Mouse (Mus musculus) embryo, embryonic 10.5 days (tissue): Measurements from ENCODE around the gene Rnf217.
A peak's percentile ranks its signal among the peaks of the same experiment; 100 is the strongest.

Source experiments
- DNase-seq: peaks from one replicate; pipeline ENCODE4 v3.0.0-alpha.2; 2015; ENCODE audit warnings: low spot score

The Rnf217 gene

DNA sequence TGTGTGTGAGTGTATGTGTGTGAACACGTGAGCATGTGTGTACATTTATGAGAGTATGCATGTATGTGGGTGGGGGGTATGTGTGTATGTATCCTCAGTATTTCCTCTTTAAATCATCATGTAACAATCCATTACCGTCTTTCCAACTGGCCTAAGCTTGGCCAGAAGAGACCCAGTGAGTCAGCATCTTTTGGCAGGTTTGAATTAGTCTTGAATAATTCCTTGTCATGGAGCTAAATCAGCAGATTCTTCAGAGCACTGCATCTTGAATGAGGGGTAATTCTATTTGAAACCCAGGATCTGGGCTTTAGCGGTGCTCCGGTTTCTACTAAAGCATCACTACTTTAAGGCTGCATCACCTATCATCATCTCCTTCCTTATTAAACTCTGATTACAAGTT, 55.7 kb downstream of the Rnf217 start:
- no peak for DNase-seq

DNA sequence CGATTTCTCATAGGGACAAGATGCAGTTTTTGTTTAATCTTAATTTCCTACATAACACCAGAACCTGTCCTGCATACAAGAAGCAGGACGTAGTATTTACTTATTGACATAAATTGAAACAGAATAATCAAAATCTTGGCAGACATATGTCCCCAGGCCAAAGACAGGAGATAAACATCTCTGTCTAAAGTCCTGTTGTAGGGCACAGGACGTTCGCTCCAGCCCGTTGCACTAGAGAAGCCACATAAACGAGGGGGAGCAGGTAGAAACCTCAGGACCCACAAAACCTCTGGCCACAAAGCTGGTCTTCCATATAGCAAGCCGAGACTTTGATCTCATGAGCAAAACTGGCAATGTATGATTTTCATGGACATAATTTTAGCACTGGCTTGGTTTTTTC, 57.1 kb downstream of the Rnf217 start:
- no peak for DNase-seq

DNA sequence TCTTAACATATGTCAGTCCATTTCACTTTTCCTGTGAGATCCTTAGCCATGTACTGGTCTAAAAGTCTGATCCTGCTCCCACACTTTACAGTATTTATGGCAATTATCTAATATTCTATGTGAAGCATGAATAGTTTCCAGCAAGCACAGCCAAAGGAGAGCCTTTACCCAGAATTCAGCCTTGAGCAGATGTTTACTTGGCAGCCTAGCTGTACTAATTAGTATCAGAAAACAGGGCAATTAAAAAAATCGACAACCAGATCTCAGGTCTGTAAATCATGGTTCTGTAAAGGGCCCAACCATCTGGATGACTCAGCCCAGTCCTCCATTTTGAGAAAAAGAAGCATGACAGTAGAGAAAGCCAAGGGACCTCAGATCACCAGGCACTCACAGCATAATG, 57.6 kb downstream of the Rnf217 start:
- DNase-seq = no peak

DNA sequence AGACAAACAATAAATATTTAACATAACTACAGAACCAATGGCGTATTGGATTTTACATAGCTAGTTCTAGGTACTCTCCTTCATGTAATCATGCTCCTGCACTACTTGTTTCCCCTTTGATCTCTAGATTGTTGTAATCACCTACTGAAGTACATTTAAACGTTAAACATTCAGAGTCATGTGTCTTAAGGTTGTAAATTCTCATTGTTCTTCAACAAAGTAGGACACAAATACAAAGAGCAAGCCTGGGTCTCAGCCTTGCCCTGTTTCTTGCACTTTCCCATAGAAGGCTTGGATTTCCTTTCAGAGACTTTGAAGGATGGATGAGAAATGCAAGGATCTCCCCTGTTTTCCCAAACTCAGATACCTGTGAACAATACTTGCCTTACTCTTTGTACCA, 61.8 kb downstream of the Rnf217 start:
- no peak for DNase-seq

DNA sequence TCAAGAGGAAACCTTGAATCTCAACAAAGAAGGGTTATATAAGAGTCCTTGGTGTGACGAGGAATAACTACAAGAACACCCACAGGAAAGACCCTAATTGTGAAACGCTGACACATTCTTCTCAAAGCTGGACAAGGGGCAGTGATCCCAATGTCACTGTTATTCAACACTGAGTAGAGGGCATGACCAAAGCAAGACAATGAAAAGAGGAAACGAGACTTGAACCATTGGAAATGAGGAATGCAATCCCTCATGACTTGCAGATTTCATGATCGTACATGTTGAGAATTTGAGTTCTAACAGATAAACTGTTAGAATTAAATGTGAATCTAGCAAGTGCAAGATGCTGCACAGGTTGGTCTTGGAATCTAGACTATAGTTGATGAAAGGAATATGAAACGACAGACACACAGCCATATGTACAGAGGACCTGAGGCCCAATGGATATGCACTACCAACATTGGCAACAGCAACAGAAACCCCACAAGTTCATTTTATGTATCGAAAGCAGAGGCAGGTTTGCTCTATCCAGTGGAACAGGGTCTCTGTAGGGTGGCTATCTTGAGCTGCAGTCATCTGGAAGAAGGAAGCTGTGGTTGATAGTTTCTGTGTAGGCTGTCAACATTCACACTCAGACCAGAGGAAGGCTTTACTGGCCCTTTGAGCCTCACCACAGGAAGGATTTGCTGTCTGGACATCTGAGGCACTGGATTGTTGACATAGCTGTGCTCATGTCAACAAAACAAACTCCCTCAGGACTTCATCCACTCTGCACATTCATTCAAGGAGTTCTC, 64.6 kb downstream of the Rnf217 start:
- peak; percentile 19 for DNase-seq

DNA sequence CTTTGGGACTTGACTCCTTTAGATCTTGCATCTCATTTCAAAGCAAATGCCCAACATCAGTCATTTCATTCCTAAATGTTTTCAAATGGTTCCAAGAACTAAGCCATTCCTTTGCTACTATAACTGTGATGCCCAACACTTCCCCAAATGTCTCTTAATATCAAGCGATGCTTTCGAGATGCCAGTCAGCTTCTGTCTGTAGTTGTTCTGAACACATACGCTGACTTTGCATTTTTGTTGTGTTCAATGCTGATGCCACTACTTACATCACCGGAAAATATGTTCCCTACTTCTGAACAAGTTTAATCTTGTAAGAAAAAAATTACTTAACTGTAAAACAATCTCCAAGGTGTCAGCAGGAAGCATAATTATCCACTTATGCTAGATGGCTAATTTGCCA, 68.5 kb downstream of the Rnf217 start:
- DNase-seq = no peak

DNA sequence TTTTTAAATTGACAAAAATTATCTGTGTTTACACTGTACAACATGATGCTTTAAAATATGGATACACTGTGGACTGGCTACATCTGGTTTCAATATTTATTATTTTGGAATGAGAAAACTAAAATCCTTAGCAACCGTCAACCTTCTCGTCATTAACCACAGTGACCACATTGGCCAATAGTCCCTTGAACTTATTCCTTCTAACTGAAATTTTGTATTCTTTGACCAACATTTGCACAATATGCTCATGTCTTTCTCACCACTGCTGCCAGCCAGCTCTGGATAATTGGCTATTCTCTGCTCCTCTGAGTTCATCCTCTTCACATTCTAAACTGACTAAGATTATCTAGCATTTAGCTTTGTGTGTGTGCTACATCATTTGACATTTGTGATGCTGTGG, 69.6 kb downstream of the Rnf217 start:
- no peak for DNase-seq

DNA sequence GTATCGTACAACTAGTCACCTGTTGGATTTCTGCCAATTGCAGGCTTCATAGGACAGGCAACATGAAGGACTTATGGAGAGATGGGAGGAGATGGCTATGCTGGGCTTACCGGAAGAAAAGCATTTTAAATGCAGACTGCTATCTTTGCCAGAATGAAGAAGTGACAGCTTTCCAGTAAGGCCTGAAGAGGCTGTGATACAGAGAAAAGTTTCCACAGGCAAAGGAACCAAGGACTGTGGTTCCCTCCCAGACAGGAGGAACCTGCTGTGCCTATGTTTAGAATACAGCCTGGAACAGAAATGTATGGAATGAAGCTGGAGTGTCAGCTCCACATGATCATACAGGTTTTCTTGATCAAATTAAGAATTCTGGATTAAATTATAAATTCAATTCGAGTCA, 70.3 kb downstream of the Rnf217 start:
- no peak for DNase-seq

DNA sequence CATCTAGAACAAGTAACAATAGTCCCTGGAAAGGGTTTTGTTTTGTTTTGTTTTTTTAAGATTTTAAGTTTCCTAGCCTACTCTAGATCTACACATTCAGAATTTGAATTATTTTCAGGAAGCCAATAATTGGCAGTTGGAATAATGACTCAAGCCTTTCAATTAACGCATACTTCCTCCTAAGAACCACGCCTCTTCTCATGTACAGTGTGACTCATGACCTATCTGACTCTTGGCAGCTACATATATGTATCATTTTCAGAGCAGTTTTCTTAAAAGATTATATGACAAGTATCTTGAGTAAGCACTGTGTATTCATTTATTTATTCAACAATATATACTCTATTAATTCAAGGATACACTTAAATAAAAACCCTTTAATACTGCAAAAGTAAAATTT, 70.7 kb downstream of the Rnf217 start:
- DNase-seq = no peak

DNA sequence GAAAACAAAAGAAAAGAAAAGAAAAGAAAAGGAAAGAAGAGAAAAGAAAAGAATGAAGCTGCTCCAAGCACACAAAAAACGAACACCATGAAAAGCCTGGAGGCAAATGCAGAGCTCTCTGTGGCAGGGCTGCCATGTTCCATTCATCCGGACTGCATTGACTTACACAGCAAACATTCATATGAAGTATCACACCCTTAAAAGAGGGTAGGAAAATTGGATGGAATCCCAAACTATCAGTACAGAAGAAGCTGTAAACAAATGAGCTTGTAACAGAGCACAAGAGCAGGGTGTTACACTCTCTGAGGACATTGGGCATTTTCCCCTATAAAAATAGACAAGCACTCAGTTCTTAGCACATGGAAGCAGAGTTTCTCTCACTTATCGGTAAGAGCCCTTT, 71.8 kb downstream of the Rnf217 start:
- no peak for DNase-seq

DNA sequence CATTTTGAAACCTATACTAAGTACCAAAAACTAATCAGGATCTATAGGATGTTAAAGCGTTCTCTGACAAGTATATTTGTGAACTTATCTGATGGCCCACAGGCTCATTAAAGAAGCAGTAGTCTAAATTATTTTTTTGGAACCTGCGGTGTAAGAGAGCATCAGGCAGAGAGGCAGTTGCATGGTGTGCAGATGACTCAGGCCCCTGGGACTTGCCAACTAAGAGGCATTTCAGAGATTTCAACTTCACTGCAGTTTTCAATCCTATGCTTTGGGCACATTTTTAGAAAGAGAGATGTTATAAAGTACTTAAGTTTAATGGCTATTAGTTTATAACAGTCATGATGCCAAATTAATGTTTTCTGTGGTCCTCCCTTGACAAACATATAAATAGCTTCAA, 73.9 kb downstream of the Rnf217 start:
- DNase-seq = no peak

DNA sequence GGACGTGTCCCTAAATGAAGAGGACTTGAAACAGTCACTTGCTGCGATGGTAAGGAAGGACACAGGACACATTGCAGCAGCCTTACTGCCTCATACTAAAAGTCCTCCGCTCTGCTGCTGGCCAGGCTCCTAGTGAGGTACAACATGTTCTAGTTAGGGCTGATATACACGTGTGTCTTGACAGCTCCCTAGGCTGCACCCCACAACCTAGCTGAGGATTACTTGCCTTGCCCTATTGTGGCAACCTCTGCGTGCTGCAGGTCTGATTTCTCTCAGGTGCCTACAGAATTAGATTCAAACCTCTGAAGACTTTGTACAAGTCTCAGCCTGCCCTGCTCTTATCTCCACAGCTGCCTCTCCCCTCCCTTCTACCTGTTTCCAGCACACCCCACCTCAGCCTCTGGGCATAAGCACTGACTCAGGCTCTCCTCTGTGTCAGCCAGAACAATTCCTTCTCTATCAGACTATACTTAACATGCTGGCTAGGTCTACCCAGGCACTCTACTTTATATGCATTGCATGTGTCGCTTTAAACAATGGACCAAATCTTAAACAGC, 75.6 kb downstream of the Rnf217 start:
- no peak for DNase-seq

DNA sequence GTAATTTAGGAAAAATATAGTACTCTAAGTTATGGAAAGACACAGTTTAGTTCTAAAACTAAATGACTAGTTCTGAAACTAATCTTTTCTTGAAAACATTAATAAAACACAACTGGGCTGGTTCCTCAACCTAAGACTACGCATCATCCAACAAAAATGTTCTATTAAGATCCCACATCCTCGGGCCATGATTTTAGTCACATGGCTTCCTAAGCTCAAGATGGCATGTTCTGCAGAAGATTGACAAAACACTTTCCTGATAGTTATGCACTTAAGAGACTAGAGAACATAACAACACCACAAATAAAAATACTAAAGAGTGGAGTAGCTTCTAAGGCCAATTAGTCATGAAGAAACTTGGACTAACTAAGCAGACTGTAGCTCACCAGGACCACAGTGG, 76.2 kb downstream of the Rnf217 start:
- DNase-seq = no peak

DNA sequence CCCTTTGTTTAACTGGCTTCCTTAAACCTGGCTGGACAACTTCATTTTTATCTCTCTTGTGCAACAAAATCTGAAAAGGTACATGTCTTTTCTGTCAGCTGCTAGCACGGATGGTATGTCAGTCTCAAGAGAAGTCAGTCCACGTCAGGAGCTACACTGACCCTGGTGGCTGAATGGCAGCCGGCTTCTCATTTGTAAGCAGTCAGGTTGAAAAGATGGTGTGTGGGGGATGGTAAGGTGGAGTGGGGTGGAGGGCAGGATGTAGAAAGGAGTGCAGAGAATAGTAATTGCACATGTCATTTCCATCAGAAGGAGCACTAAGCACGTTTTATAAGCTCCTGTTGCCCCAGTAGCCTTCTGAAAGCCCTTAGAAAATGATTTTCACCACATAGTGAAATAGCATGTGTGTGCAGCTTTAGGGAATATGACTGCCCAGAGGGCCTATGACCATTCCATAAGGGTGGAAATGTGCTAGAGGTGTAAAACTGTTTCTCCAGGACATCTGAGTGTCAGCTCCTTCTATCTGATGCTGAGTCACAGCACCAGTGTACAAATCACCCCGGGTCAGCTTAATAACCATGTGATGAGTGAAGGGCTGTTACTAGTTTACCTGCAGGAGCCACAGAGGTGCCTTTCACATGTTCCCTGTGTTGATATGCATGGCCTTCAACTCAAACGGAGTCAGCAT, 80.5 kb downstream of the Rnf217 start:
- peak; percentile 36 for DNase-seq

DNA sequence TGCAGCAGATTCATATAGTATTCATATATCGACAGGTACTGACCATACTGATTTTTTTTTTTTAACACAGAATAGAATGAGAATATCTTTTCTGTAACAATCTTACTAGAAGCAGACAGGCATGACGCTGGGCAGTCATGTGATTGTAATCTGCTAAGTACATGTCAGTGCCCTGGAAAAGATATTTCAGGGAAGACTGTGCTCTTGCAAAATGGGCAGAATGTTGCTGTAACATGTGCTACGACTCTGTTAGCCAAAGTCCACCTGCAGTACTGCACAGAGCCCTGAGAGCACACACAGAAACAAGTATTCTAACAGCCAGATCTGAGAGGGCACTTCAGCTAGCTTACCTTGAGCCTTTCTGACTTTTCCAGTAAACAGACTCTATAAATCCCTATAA, 83.3 kb downstream of the Rnf217 start:
- no peak for DNase-seq

DNA sequence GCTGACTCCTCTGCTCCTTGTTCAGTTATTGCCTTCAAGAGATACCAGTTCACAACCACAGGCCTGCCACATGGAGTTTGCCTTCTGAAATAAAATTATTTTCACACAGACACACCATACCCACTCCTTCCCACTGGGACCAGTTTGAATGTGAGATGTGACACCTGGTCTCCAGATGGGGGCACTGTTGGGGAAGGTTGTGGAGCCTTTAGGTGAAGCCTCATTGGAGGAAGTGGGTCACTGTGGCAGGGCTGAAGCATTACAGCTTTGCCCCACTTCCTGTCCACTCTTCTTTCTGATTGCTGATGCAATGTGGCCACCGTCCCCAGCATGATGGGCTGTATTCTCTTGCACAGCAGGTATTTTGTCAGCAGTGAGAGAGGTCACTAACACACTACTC, 89.6 kb downstream of the Rnf217 start:
- DNase-seq = peak; percentile 22

DNA sequence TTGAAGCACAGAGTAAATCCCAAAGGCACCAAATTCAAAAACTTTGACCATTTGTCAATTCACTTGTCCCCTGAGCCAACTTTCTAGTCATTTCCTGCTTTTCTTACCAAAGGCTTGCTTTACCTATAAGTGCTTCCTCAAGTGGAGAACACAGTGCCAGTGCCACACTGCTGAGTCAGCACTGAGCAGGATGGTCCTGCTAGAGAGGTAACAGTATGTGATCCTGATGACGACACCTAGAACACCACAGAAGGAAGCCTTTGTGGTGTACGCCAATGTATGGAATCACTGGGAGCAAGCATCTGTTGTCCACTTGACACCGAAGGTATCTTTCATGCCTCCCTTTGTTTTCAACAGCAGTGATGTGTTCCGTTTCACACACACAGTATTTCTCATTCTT, 90.8 kb downstream of the Rnf217 start:
- DNase-seq = no peak

DNA sequence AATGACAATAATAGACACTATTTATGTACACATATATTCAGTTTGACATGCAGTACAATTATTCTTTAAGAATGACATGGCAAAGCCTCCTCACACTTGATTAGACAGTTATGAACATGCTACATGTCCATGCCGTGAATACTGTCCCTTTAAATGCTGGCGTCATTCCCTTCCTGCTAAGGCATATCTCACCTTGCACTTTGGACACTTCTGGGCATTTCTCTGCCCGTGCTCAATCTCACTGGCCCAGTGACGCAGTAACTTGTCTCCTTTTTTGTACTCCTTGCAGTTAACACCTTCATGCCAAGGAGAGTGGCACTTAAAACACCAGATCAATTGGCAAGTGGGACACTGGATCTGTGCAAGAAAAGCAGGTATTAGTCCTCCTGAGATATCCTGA, 91.8 kb downstream of the Rnf217 start:
- DNase-seq = no peak

DNA sequence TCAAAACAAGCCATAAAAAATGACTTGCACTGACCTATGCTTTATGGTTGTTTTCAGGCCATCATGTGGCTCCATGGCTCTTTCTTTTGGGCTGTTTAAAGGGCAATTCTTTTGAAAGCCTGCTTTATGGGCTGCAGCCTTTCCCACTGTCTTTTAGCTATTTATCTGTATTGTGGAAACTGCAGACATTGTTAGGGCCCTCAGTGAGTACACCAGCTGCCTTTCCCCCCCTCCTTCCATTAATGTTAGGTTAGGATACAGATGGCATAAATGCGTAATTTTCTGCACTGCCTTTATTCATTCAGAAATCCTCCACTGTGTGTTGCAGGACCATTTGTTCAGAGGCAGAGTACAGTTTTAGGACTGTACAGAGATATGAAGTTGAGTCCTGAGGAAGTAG, 93.1 kb downstream of the Rnf217 start:
- DNase-seq = peak; percentile 61

DNA sequence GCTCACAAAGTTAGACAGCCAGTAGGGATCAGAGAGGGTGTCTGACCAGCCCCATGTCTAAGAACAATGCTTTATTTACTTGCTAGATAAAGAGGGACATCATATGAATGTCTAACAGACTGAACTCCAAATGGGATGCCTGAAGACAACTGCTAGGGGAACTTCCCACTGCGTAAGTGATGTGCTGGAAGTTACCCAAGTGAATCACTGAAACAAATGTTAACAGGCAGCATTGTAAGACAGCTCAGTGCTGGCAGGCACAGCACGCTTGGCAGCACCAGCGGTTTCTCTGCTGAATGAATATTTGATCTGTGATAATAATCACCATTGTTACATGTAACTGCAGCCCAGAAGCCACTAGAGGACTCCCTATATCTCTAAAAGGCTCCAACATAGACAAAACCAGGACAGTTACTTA, 104.8 kb downstream of the Rnf217 start:
- no peak for DNase-seq

DNA sequence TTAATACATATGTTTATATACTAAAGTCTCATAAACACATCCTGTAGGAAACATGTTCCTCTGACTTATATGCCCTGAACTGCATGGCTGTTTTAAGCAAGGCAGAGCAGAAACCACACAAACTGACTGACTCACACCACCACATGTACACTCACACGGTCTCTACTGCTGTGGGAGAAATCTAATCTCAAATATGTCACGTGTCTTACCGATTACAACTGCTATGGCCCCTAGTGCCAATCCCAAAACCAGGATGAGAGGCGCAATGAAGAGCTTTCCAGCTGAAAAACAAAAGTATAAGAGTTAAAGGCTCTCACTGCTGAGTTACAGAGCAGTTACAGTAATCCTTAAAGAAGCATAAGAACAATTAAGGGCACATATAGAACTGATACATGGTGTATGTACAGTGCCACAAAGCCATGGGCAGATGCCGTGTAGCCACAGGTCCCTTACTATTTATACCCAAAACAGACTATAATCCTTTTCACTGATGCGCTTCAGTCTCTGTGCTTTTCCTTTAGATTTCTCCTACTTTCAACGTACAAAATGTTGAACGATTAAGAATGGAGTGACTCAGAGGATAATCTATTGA, 105.3 kb downstream of the Rnf217 start:
- no peak for DNase-seq

DNA sequence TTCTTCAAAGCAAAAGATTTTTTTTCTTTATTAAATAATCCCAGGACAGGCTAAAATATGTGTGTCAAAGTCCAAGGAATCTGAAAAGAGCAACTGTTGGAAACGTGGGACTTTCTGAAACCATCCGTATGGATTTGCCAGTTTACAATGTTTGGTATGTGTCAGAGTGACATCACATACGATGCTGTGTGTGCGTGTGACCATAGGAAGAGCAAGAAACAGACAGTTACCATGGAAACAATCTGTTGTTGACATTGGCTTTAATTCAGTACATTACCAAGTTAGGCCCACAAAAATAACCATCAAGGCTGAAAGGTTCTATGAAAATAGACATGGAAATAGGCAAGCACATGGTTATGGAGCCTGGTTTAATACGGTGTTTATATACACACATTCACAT, 107.3 kb downstream of the Rnf217 start:
- no peak for DNase-seq

DNA sequence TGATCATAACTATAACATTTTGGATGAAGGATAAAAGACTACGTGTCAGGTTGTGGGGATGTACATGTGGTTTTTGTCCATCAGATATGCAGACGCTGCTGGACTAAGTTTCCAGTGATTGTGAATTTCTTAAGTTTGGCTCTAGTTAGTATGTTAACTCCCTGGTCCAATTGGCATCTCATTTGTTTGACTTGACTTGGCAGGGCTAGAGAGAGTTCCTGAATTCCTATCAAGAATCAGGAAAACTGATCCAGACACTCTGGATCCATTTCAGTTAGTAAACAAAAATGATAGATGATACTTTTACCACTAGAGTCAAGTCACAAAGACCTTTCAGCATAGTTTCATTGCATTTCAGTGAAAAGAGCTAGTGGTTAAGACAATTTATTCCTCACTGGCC, 112.1 kb downstream of the Rnf217 start:
- no peak for DNase-seq
